Mouse (Mus musculus) T-helper 17 cell (primary cell): Measurements from ENCODE around the gene Clcnkb.

Experiments used
- in situ Hi-C, 2 experiments: fragments of 300-600 bp; cut with MboI, MseI; formaldehyde crosslinking; loops; 1 replicate in 1 of 2; 2 replicates in 1 of 2; pipeline ENCODE4 v1.15.1; 2025; ENCODE audit warnings: high pct_unique_total_duplicates in 2 of 2

The Clcnkb gene

DNA sequence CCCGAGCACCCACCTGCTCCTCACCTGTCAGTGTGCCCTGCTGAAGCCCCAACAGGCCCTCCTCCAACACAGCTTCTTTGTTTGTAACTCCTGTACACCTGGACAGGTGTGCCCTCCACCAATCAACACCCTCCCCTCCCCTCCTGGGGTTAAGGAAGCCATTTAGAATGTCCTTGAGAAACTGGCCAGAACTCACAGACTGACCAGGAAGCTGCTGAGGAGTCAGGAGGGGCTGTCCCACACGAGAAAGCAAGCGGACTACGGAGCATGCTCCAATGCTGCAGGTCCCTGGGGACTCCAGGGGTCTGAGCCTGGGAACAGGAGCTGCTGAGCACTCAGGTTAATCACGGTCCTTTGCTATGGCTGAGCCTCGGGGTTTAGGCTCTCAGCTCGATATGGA lies at the start of gene Clcnkb:
Gene Clcnkb, minus strand, starts transcription at position 91 of the 400 bp plus-strand sequence.
- in situ Hi-C loops = no loop called here

DNA sequence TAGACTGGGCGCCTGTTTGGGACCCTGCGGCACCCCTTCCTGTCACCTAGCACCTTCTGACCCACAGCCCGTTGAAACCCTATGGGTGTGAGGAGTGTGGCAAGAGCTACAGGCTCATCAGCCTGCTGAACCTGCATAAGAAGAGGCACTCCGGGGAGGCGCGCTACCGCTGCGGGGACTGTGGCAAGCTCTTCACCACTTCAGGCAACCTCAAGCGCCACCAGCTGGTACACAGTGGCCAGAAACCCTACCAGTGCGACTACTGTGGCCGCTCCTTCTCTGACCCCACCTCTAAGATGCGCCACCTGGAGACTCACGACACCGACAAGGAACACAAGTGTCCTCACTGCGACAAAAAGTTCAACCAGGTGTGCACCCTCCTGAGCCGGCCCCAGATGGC lies 48.9 kb upstream of the Clcnkb start:
- in situ Hi-C loops = no loop called here

DNA sequence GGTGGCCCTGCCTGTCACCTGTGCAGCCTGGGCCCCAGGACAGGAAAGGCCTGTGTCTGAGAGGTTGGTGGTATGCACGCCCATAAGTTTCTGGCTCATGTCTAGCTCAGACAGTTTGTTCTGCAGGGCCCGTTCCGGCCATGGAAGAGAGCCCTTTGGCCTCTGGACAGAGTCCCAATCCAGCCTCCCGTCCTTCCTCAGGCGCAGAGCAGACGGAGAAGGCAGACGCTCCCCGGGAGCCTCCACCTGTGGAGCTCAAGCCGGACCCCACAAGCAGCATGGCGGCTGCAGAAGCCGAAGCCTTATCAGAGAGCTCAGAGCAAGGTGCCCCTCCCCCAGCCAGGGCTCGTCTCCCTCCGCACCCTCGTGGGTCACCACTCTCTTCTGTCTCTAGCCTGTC lies 47.7 kb upstream of the Clcnkb start:
- in situ Hi-C loops = no loop called here

DNA sequence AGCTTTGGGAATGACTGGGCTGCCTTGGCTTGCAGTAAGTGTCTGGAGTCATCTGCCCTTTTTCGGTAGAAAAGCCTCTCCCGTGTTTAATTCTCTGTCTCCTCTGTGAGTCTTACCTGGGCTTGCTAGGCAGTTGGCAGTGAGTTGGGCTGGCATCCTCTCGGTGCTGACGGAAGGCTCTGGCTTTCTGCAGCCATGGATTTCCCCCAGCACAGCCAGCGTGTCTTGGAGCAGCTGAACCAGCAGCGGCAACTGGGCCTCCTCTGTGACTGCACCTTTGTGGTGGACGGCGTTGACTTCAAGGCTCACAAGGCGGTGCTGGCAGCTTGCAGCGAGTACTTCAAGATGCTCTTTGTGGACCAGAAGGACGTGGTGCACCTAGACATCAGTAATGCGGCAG lies 45.8 kb upstream of the Clcnkb start:
- in situ Hi-C loops = no loop called here

DNA sequence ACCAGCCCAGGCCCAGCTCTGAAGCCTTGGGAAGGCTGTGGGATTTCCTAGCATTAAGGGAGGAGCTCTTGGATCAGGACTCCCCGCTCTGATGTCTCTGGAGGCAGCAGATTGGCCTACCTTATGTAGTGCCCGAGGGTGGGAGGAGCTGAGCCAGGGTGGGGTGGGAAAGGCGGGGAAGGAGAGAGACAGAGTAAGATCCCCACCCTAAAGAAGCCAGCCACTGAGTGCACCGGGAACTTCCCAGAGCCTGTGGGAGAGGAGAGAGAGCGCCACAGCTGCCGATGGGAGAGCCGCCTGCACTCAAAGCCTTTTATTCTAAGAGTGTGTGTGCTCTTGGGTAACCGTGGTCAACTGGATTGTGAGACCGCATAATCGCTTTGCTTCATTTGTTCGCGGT lies 45.3 kb upstream of the Clcnkb start:
- in situ Hi-C loops = no loop called here

DNA sequence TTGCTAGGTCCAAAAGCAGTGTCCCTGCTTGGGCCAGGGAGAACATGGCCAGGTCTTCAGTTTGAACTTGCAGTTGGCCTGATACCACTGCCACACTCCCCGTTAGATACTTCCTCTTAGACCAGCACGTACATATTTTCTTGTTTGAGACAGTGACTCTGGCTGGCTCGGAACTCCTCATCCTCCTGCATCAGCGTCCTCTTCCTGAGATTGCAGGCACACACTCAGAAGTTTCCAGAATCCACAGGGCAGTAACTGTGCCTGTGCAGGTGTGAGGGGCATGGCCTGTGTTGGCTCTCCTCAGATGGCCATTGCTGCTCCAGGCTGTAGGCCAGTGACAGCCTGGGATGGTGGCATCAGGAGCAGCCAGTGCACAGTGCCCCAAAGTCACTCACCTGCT lies 44.7 kb upstream of the Clcnkb start:
- in situ Hi-C loops = no loop called here

DNA sequence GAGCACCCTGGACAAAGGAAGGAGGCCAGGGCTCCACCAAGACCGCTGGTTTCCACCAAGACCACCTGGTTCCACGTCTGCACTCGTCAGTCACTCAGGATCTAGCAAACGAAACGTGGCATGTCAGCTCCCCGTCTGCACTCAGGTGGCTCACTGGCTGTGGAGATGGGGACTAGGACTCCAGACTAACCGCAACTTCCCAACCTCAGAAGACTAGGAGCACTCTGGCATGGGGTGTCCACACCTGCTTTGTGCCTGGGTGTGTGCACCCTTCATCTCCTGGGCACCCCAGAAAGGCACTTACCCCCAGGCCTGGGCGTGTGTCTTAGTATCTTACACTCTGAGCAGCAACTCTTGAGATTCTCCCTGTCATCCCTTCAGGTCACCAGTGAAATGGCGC lies 44.0 kb upstream of the Clcnkb start:
- in situ Hi-C loops = loop anchor here in 1 of 2 experiments (5.0 to 10.0 kb wide), 2 partner anchors 52 to 55 kb away; no protein-coding TSS in a partner anchor

DNA sequence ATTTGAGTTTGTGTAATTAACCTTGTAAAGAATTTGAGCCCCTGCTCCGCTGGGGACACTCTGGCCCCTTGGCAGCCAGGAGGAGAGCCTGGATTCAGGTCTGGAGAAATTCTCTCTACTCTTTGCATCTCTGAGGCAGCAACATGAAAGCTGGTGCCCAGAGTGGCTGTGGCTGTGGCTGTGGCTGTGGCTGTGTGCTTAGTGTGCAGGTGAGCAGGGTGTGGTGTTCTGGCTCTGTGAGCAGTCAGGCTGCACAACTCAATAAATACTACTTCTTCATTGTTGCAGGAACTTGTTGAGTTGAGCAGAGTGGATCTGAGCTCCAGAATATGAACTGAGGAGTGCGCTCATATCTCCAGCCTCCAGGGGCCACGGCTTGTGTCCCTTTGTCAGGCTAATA lies 43.1 kb upstream of the Clcnkb start:
- in situ Hi-C loops = loop anchor here in 1 of 2 experiments (5.0 to 10.0 kb wide), 2 partner anchors 52 to 56 kb away; no protein-coding TSS in a partner anchor

DNA sequence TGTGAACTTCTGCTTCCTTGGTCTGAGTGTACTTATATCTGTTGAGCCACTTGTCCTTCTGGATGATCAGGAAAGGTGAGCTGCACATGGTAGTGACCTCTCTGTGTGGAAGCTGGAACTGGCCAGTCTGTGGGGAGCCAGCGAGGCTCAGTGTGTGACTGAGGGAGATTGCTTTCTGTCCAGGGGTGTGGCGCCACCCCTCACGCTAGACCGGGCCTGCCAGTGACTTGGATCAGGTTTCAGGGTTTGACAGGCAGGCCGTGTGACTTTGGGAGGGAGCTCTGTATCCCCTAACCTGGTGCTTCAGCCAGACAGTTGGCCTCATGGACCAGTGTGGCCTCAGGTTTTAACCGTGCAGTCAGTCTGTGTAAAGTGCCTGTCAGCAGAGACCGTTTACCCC lies 42.4 kb upstream of the Clcnkb start:
- in situ Hi-C loops = loop anchor here in 1 of 2 experiments (5.0 to 10.0 kb wide), 2 partner anchors 51 to 57 kb away; no protein-coding TSS in a partner anchor

DNA sequence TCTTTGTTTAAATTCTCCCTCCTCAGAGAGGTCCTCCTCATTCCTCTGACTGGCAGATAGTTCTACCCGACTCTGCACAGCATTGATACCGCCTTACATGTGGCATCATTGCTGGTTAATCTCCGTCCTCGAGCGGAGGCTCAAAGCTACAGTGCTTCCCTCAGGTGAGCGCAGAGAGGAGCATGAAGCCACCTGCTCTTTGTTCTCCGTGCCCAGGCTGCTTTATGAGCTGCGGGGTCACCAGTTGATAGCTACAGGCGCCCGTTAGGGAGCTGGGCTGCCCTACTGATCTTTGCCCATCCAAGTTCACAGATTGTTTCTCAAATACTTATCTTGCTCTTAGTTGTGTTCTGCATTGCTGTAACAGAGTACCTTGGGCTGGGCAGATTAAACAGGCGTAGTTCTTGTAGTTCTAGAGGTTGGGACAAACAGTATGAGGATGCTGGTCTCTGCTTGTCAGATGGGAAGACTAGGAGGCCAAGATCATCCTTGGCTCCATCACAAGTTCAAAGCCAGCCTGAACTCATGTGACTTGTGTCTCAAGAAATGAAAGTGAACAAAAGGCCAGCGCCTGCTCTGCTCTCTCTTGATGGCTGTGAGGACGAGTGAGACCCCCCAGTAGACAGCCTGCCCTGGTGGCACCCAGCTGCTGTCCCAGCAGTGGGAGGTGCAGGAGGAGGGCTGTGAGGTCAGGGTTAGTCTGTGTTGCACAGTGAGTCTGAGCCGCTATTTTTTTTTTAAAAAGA lies 40.6 kb upstream of the Clcnkb start:
- in situ Hi-C loops = loop anchor here in 1 of 2 experiments (5.0 to 10.0 kb wide), 2 partner anchors 49 to 58 kb away; no protein-coding TSS in a partner anchor

DNA sequence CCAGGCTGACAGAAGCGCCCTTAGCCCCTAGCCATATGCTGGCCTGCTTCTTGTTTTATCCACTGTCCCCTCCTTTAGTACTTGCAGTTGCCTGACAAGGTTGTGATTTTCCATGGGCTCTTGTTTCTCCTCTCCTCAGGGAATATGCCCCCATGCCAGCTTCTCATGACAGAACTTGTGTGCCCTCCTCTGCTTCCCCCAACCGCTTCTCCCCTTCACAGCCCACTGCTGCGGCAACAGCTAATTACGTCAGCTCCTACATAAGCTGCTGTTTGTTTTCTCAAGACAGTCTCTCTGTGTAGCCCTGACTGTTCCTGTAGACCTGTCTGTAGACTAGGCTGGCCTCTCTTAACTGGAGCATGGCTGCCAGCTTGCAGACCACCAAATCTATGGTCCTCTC lies 39.7 kb upstream of the Clcnkb start:
- in situ Hi-C loops = loop anchor here in 1 of 2 experiments (5.0 to 10.0 kb wide), 2 partner anchors 48 to 59 kb away; no protein-coding TSS in a partner anchor

DNA sequence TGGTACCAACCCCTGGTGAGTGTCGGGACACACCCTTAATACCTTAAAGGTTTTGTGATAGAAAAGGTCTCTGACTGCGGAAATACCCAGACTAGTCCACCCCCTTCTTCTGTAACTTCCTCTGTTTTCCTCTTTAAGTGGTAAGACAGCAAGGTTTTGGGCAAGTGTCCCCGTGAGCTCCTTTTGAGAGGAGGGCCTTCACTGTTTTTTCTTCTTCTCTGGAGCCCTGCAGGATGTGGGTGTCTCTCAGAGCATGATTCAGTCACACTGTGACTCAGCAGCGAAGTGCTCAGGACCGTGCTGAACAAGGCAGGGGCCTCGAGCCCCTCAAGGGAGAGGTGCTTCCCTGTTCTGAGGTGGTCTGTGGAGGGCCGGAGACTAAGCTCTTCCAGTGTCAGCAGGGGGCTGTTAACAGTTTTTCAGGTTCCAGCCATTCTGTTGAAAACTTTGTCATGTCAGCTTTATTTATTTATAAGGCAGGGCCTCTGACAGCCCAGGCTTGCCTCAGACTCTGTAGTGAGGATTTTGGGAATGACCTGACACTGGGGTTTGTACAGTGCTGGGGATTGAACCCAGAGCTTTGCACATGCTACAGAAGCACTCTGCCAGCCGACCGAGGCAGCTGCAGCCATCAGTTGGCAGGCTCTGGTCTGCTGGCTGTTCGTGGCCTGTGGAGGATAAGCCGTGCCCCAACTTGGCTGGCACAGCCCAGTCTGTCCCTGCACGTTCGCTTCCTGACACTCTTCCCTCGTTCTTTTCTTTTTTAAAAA lies 39.0 kb upstream of the Clcnkb start:
- in situ Hi-C loops = loop anchor here in 1 of 2 experiments (5.0 to 10.0 kb wide), 2 partner anchors 47 to 60 kb away; no protein-coding TSS in a partner anchor

DNA sequence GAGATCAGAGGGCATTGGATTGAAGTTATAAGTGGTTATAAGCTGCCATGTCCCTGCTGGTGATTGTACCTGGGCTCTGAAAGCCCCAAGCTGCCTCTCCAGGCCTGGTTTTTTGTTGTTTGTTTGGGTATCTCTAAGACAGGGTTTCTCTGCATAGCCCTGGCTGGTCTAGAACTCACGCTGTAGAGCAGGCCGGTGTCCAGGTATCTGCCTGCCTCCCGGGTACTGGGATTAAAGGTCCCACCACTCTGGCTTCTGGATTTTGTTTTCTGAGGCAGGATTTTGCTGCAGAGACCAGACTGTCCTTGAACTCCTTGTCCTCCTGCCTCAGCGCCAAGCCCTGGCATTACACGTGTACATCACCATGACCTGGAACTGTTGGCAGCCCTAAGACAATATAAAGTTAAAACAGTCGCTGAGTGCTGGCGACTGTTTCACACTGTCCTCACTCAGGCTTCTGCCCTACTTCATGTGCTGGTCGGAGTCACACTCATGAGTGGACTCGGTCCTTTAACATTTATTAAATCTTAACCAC lies 36.2 kb upstream of the Clcnkb start:
- in situ Hi-C loops = loop anchor here in 1 of 2 experiments (10.0 kb wide), 1 partner anchor 63 kb away; no protein-coding TSS in a partner anchor

DNA sequence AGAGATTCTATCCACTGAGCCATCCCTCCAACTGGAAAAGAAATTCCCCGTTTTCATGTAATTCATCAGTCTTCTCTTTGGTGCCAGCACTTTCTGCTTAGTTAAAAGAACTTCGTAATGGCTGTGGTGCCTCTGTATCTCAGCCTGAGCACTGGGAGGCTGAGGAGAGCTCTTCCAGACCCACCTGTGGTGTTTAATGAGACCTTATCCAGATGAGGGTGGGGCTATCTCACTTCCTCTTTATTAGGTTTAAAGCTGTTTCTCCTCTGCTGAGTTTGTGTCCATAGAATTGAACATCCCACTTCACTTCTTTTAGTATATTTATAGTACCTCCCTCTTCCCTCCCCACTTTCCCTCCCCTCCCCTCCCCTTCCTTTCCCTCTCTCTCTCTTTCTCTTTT lies 35.4 kb upstream of the Clcnkb start:
- in situ Hi-C loops = loop anchor here in 1 of 2 experiments (10.0 kb wide), 1 partner anchor 64 kb away; no protein-coding TSS in a partner anchor

DNA sequence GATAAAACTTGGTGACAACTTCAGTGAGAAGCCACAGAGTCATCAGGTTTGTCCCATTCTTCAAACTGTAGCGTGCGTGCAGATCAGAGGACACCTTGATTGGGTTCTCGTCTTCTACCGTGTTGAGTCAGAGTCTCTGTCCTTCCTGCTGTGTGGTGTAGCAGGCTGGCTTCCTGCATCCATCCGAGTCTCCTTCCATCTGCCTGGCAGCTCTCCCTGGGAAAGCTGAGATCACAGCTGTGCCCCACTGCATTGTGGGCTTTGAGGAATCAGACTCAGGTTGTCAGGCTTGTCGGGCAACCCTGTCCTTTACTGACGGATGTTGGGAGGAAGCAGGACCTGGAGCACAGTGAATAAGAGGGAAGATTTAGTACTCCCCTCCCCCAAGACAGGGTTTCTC lies 30.4 kb upstream of the Clcnkb start:
- in situ Hi-C loops = no loop called here

DNA sequence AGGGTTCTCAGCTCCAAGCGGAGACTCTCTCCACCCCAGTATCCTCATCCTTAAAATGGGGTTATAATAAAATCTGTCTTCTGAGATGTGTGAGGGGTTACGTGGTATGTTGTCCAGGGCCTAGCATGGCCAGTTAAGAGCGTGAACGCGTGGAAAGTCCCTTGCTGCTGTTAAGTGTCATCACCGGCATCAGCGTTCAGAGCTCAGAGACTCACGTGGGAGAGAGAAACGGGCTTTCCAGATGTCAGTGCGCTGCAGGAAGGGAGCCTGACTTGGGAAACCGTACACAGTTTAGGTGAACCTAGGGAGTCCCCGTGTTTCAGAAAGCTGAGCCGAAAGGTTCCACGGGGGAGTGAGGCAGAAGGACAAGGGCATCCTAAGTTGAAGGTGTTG lies 29.5 kb upstream of the Clcnkb start:
- in situ Hi-C loops = no loop called here

DNA sequence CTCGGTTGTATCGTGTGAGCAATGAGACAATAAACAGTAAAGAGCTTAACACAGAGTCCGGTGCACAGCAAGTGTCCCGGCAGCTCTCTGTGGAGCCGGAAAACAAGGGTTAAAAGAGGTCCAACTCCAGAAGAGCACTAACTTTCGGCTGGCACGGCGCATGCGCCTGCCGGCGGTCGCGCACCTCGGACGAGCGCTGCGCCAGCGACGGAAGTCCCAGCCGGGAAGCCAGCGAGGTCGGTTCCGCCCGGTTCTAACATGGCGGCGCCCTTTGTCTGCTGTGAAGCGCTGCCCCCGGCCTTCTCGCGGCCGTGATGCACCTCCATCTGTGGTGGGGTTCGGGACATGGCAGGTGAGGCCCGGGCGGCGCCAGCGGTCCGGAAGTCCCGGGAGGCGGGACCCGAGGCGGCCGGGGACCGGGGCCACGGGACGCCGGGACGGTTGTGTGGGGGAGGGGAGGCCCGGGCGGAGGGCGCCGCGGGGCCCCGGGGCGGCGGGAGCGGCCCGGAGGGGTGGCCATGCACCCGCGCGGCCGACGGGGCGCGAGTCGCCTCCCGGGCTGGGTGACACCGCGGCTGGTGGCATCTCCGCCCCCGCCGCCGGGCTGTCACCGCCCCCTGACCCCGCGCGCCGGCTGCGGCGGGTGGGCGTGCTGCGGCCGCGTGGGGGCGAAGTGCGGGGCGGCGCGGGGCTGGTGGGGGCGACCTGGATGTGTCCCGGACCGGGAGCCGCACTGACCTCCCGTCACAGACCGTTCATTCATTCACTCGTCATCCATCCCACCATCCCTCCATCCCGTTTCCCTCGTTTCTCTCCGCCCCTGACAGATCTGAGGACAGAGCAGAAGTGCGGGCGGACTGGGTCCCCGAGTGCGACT lies 28.9 kb upstream of the Clcnkb start, which contains the start of gene Zbtb17:
Gene Zbtb17, plus strand, starts transcription at position 204 of the 877 bp plus-strand sequence.
- in situ Hi-C loops = no loop called here

DNA sequence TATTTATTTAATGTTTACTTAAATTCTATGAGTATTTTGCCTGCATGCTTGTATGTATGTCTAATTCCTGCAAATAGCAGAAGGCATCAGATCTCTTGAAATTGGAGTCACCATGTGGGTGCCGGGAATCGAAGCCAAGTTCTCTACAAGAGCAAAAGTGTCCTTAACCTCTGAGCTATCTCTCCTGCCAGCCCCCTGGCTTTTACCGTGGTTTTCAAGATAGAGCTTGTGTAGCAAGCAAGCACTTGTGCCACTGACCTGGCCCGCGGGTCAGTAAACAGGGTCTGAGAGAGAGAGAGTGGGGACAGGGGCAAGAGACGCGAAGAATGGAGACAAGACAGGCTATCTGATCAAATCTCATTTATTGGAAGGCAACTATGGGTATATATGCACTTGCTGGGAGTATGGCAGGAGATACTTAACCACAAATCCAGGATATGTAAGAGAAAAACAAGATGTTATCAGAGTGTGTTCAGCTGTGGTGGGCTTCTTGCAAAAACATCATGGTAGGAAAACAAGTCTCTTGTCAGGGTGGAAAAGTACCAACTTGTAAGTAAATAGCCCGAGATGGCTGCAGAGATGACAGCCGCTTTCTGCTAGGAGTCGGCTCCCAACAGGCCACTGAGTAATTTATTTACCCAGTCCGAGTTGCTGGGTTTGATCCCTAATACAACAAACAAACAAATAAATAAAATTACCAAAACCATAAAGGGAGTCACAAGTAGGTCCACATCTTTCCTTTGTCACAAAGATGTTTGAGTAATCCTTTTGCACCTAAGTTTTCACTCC lies 28.0 kb upstream of the Clcnkb start:
- in situ Hi-C loops = no loop called here

DNA sequence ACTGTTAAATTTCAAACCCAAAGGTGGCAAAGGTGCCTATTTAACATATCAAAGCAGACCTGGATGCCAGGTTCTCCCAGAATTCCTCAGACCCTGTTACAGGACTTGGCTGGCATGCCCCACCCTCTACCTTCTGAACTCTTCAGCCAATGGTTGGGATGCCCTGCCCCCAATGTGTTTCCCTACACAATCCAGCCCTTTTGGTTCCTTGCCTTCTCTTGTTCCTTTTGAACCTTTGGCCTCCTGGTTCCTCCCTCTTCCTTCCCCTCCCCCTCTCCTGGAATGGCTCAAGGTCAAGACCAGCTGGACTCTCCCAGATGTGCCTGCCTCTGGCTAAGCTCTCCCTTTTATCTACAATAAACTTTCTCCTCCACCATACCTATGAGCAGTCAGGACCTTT lies 25.1 kb upstream of the Clcnkb start:
- in situ Hi-C loops = no loop called here
